Mouse (Mus musculus): ENCODE measurements around the gene Lrrk2.

DNA sequence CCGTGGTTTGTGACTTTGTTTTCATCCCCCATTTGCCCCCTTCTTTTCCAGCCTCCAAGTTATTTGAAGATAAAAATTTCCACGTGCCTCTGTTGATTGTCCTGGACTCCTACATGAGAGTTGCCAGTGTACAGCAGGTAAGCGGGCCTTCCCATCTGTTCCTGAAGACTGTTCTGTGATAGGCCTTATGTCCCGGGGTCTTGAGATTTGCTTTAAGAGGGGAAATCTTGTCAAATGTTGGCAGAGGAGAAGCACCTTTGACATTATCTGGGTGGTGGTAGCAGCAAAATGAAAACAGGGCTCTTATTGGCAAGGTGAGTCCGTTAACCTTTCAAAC, 562 bp downstream of the Lrrk2 start:
- TF ChIP-seq EP300 (optimal IDR thresholded peaks at IDR 0.05): no peak
- no peak for TF ChIP-seq CTCF (IDR thresholded peaks at IDR 0.05; ENCODE audit: low read depth)
